Mouse (Mus musculus) embryonic fibroblast, embryonic 13.5 days (primary cell): Measurements from ENCODE around the gene Cast.

Source experiments
- CTCF ChIP-seq: IDR thresholded peaks from 2 replicates; pipeline ENCODE4 v1.5.1; 2011; ENCODE audit warnings: mild to moderate bottlenecking, control low read depth, low read length, moderate library complexity, borderline replicate concordance; ENCODE audit not compliant: insufficient read depth
- POLR2A ChIP-seq: IDR thresholded peaks from 2 replicates; pipeline ENCODE4 v1.6.1; 2011; ENCODE audit warnings: low read depth, mild to moderate bottlenecking, control low read depth, low read length, moderate library complexity

DNA sequence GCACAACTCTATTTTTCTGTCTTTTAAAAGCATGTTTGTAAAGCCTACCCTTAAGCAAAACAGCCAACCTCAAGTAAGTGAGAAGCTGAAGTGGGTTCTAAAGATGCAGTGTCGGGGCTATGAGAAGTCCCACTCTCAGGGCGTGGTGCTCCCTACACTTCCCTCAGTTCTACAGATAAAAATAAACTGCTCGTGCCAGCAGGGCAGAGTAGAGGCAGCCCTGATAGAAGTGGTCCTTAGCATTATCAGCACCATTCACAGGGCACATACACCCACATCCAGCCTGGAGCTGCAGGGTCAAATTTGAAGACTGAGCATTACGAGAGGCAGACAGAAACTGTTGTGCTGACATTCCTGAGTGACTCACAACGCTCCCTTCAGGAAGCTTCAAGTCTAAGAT lies 72.8 kb downstream of the Cast start:
- TF ChIP-seq POLR2A (no peak), CTCF (no peak)
